Mouse (Mus musculus) midbrain, postnatal 0 days (tissue): ENCODE measurements at regions not wholly inside any gene's neighbourhood (a gene's known extent, or its start where the extent isn't known, plus 50 kb on each side); places are given as distances from the start of the nearest gene placed in this dataset.

Source experiments
- ATAC-seq: fragments of 200-750 bp; cut with Nextera tagmentation; 2 replicates; pipeline ENCODE4 v1.8.0; 2017; ENCODE audit warnings: moderate number of reproducible peaks, mild to moderate bottlenecking, moderate TSS enrichment, moderate library complexity; ENCODE audit not compliant: low FRiP score
- DNase-seq: peaks from one replicate; pipeline ENCODE4 v3.0.0-alpha.2; 2015; ENCODE audit warnings: low spot score
- H3K27ac ChIP-seq: fragments of 300-500 bp; sonication (generic); 2 replicates; pipeline ENCODE4 v1.5.1; 2014; ENCODE audit warnings: low read depth, mild to moderate bottlenecking, low read length, mixed read lengths
- H3K27me3 ChIP-seq: fragments of 300-500 bp; sonication (generic); 2 replicates; pipeline ENCODE4 v1.6.1; 2014; ENCODE audit warnings: low read length, control low read depth, mixed read lengths; ENCODE audit not compliant: insufficient read depth
- H3K36me3 ChIP-seq: fragments of 300-500 bp; sonication (generic); 2 replicates; pipeline ENCODE4 v1.6.1; 2014; ENCODE audit warnings: low read length, control low read depth, mixed read lengths; ENCODE audit not compliant: insufficient read depth
- H3K4me1 ChIP-seq: fragments of 300-500 bp; sonication (generic); 2 replicates; pipeline ENCODE4 v1.6.1; 2014; ENCODE audit warnings: mild to moderate bottlenecking, control low read depth, antibody characterized with exemption, low read length, mixed read lengths; ENCODE audit not compliant: insufficient read depth
- H3K4me2 ChIP-seq: fragments of 300-500 bp; sonication (generic); 2 replicates; pipeline ENCODE4 v1.6.1; 2014; ENCODE audit warnings: low read depth, mild to moderate bottlenecking, low read length, mixed read lengths; ENCODE audit not compliant: poor library complexity, severe bottlenecking
- H3K4me3 ChIP-seq: fragments of 300-500 bp; sonication (generic); 2 replicates; pipeline ENCODE4 v1.5.1; 2014; ENCODE audit warnings: low read depth, mild to moderate bottlenecking, low read length, moderate library complexity
- H3K9ac ChIP-seq: fragments of 300-500 bp; sonication (generic); replicated peaks from 2 replicates; pipeline ENCODE4 v1.6.1; 2014; ENCODE audit warnings: mild to moderate bottlenecking, low read length, moderate library complexity, mixed read lengths; ENCODE audit not compliant: poor library complexity, severe bottlenecking
- H3K9me3 ChIP-seq: fragments of 300-500 bp; sonication (generic); 2 replicates; pipeline ENCODE4 v1.6.1; 2016; ENCODE audit warnings: low read length, control low read depth
- CTCF ChIP-seq: IDR thresholded peaks from 2 replicates; pipeline ENCODE4 v1.5.1; 2016; ENCODE audit warnings: antibody characterized with exemption, mild to moderate bottlenecking
- WGBS: fragments of 180-500 bp; shearing (Covaris S2); extraction: QIAGEN DNeasy Blood & Tissue Kit; methylation state at CpG from one replicate; pipeline ENCODE4 v1.1.7; 2014; 5-methylcytosine and 5-hydroxymethylcytosine counted together

- WGBS, result 77% methylated on average over 4 of the region's 4 CpGs
- H3K9me3 ChIP-seq, result no peaks in the 10 kb centered on the region
Observed at GRCm38 (mm10) chrX:167152611-167153010, 56.5 kb downstream of the Tmsb4x start.

GRCm38 (mm10) chrX:167151341-167151740, 57.8 kb downstream of the Tmsb4x start:
- no peaks in the 10 kb centered on the region for H3K4me1 ChIP-seq
- H3K9ac ChIP-seq, result no peak overlapping the region
- no peaks in the 10 kb centered on the region; the same call in 1 of the 2 replicates for H3K27me3 ChIP-seq
- no peak overlapping the region for H3K27ac ChIP-seq
- H3K36me3 ChIP-seq, result no peaks in the 10 kb centered on the region
- H3K4me3 ChIP-seq, result no peak overlapping the region
- TF ChIP-seq CTCF, result no peak
- WGBS, result 58% methylated on average over 3 of the region's 3 CpGs
- H3K4me2 ChIP-seq, result no peak overlapping the region
- DNase-seq (no peak), ATAC-seq (no peak)
- no peaks in the 10 kb centered on the region for H3K9me3 ChIP-seq

More at GRCm38 (mm10) chrX:167152611-167153010, 56.5 kb downstream of the Tmsb4x start:
- TF ChIP-seq CTCF, result no peak
- peak; percentile 71 for DNase-seq
- no peak overlapping the region for H3K4me3 ChIP-seq
- H3K4me2 ChIP-seq, result no peak overlapping the region
- no peak for ATAC-seq
- H3K4me1 ChIP-seq, result no peaks in the 10 kb centered on the region
- H3K27me3 ChIP-seq, result no peaks in the 10 kb centered on the region; the same call in 1 of the 2 replicates
- no peak overlapping the region for H3K27ac ChIP-seq
- H3K9ac ChIP-seq, result no peak overlapping the region
- H3K36me3 ChIP-seq, result no peaks in the 10 kb centered on the region

- Histone ChIP-seq H3K27ac (no peak overlapping the region), H3K9me3 (no peaks in the 10 kb centered on the region), H3K4me3 (no peak overlapping the region), H3K9ac (no peak overlapping the region), H3K36me3 (no peaks in the 10 kb centered on the region), H3K27me3 (peaks cover 2% of the 10 kb centered on the region; the same call in 1 of the 2 replicates), H3K4me2 (no peak overlapping the region), H3K4me1 (no peaks in the 10 kb centered on the region)
- ATAC-seq, result no peak
- no peak for DNase-seq
- 85% methylated on average over 4 of the region's 4 CpGs for WGBS
- TF ChIP-seq CTCF, result no peak
Observed at GRCm38 (mm10) chrX:167149400-167149799, 59.7 kb downstream of the Tmsb4x start.

- no peak overlapping the region for H3K4me3 ChIP-seq
- no peaks in the 10 kb centered on the region for H3K4me1 ChIP-seq
- no peak for TF ChIP-seq CTCF
- H3K36me3 ChIP-seq, result no peaks in the 10 kb centered on the region
- H3K4me2 ChIP-seq, result no peak overlapping the region
- 74% methylated on average over 8 of the region's 8 CpGs for WGBS
- no peak overlapping the region for H3K9ac ChIP-seq
- ATAC-seq, result no peak
- no peak overlapping the region for H3K27ac ChIP-seq
- DNase-seq, result no peak
- peaks cover 2% of the 10 kb centered on the region; the same call in 1 of the 2 replicates for H3K27me3 ChIP-seq
- no peaks in the 10 kb centered on the region for H3K9me3 ChIP-seq
Observed at GRCm38 (mm10) chrX:167146513-167147360, 62.4 kb downstream of the Tmsb4x start.

- no peaks in the 10 kb centered on the region for H3K4me1 ChIP-seq
- H3K27ac ChIP-seq, result no peak overlapping the region
- no peak for DNase-seq
- no peak for TF ChIP-seq CTCF
- no peaks in the 10 kb centered on the region for H3K9me3 ChIP-seq
- H3K27me3 ChIP-seq, result peaks cover 2% of the 10 kb centered on the region; the same call in 1 of the 2 replicates
- 74% methylated on average over 11 of the region's 11 CpGs for WGBS
- H3K9ac ChIP-seq, result no peak overlapping the region
- H3K4me2 ChIP-seq, result no peak overlapping the region
- ATAC-seq, result no peak
- no peak overlapping the region for H3K4me3 ChIP-seq
- no peaks in the 10 kb centered on the region for H3K36me3 ChIP-seq
Observed at GRCm38 (mm10) chrX:167145508-167146182, 63.5 kb downstream of the Tmsb4x start.

- no peak for ATAC-seq
- WGBS, result 60% methylated on average over 2 of the region's 2 CpGs
Observed at GRCm38 (mm10) chrX:167139110-167139509, 70.0 kb downstream of the Tmsb4x start.

More at GRCm38 (mm10) chrX:167139110-167139509, 70.0 kb downstream of the Tmsb4x start:
- DNase-seq, result no peak
- Histone ChIP-seq H3K4me3 (no peak overlapping the region), H3K9me3 (no peaks in the 10 kb centered on the region), H3K9ac (no peak overlapping the region), H3K27ac (no peak overlapping the region), H3K36me3 (no peaks in the 10 kb centered on the region), H3K4me1 (no peaks in the 10 kb centered on the region), H3K27me3 (no peaks in the 10 kb centered on the region; the same call in 1 of the 2 replicates), H3K4me2 (no peak overlapping the region)
- TF ChIP-seq CTCF, result no peak
